Mouse (Mus musculus): ENCODE data around the gene E2f4.

The E2f4 gene

GRCm38 (mm10) chr8:105293405-105293804 is 4.1 kb upstream of the E2f4 start:
- peak in 1 of 2 experiments; percentile 17 for DNase-seq (ENCODE audit: low spot score in 2 of 2)

GRCm38 (mm10) chr8:105294776-105295175 is 2.7 kb upstream of the E2f4 start:
- no peak for DNase-seq (ENCODE audit: low spot score in 2 of 2)

GRCm38 (mm10) chr8:105295256-105295655 is 2.2 kb upstream of the E2f4 start:
- no peak for DNase-seq (ENCODE audit: low spot score in 2 of 2)

GRCm38 (mm10) chr8:105295895-105296573 is 1.4 kb upstream of the E2f4 start, which contains the start of gene Exoc3l:
TSS of gene Exoc3l (minus strand) at chr8:105296101.
- DNase-seq (ENCODE audit: low spot score in 2 of 2) = peak in 1 of 2 experiments; percentile 40

- DNase-seq (ENCODE audit: low spot score in 2 of 2) = no peak
Measured at GRCm38 (mm10) chr8:105298351-105299252, 1.1 kb downstream of the E2f4 start.

GRCm38 (mm10) chr8:105299962-105300361 is 2.5 kb downstream of the E2f4 start:
- DNase-seq (ENCODE audit: low spot score in 2 of 2) = no peak

GRCm38 (mm10) chr8:105303396-105303795 is 5.9 kb downstream of the E2f4 start:
- no peak for DNase-seq (ENCODE audit: low spot score in 2 of 2)

GRCm38 (mm10) chr8:105303874-105304273 is 6.4 kb downstream of the E2f4 start:
- DNase-seq (ENCODE audit: low spot score in 2 of 2) = no peak

- no peak for DNase-seq (ENCODE audit: low spot score in 2 of 2)
Measured at GRCm38 (mm10) chr8:105304325-105305210, 7.1 kb downstream of the E2f4 start.

- DNase-seq (ENCODE audit: low spot score in 2 of 2) = peak; percentile 75 to 76
Measured at GRCm38 (mm10) chr8:105305211-105306145, 8.0 kb downstream of the E2f4 start, which contains the start of gene Elmo3. TSS of gene Elmo3 (plus strand) at chr8:105305601.

- no peak for DNase-seq (ENCODE audit: low spot score in 2 of 2)
Measured at GRCm38 (mm10) chr8:105306146-105306691, 8.8 kb downstream of the E2f4 start.

- DNase-seq (ENCODE audit: low spot score in 2 of 2) = no peak
Measured at GRCm38 (mm10) chr8:105307670-105308069, 10.2 kb downstream of the E2f4 start.

- no peak for DNase-seq (ENCODE audit: low spot score in 2 of 2)
Measured at GRCm38 (mm10) chr8:105308428-105308827, 11.0 kb downstream of the E2f4 start.

GRCm38 (mm10) chr8:105309142-105309847 is 11.8 kb downstream of the E2f4 start:
- DNase-seq (ENCODE audit: low spot score in 2 of 2) = no peak

GRCm38 (mm10) chr8:105310118-105310517 is 12.7 kb downstream of the E2f4 start:
- DNase-seq (ENCODE audit: low spot score in 2 of 2) = no peak

GRCm38 (mm10) chr8:105311718-105312117 is 14.3 kb downstream of the E2f4 start:
- DNase-seq (ENCODE audit: low spot score in 2 of 2) = no peak

GRCm38 (mm10) chr8:105312891-105313481 is 15.5 kb downstream of the E2f4 start:
- DNase-seq (ENCODE audit: low spot score in 2 of 2) = no peak

GRCm38 (mm10) chr8:105313622-105314402 is 16.3 kb downstream of the E2f4 start:
- no peak for DNase-seq (ENCODE audit: low spot score in 2 of 2)

Measured in urinary bladder, postnatal 4 days (tissue).